Mouse (Mus musculus) liver, postnatal 0 days (tissue): ENCODE measurements around the gene Mup7. TPM values are rescaled to one million over a fixed set of nuclear protein-coding genes. Genes with fewer than 3 reads are reported as not detected.
"Not testable (repeated sequence)": the region's sequence is repeated elsewhere in the genome, so short reads cannot be mapped to it uniquely, and the experiment has no call there.

ENCODE experiments used
- ATAC-seq: fragments of 200-750 bp; cut with Nextera tagmentation; 2 replicates; pipeline ENCODE4 v1.8.0; 2017; ENCODE audit warnings: mild to moderate bottlenecking, moderate library complexity
- DNase-seq: peaks from one replicate; pipeline ENCODE4 v3.0.0-alpha.2; 2016
- H3K27ac ChIP-seq: fragments of 300-500 bp; sonication (generic); 2 replicates; pipeline ENCODE4 v1.5.1; 2014; ENCODE audit warnings: antibody characterized with exemption, moderate library complexity, mild to moderate bottlenecking, low read depth
- H3K27me3 ChIP-seq: fragments of 300-500 bp; sonication (generic); 2 replicates; pipeline ENCODE4 v1.6.1; 2014; ENCODE audit warnings: low read length, control low read depth, mixed read lengths; ENCODE audit not compliant: insufficient read depth
- H3K36me3 ChIP-seq: fragments of 300-500 bp; sonication (generic); replicated peaks from 2 replicates; pipeline ENCODE4 v1.6.1; 2014; ENCODE audit warnings: mild to moderate bottlenecking, control low read depth, low read length, moderate library complexity, mixed read lengths; ENCODE audit not compliant: insufficient read depth
- H3K4me1 ChIP-seq: fragments of 300-500 bp; sonication (generic); 2 replicates; pipeline ENCODE4 v1.6.1; 2014; ENCODE audit warnings: antibody characterized with exemption, mild to moderate bottlenecking, control low read depth; ENCODE audit not compliant: insufficient read depth
- H3K4me2 ChIP-seq: fragments of 300-500 bp; sonication (generic); 2 replicates; pipeline ENCODE4 v1.6.1; 2014; ENCODE audit warnings: low read depth, mild to moderate bottlenecking, low read length, moderate library complexity, mixed read lengths
- H3K4me3 ChIP-seq: fragments of 300-500 bp; sonication (generic); 2 replicates; pipeline ENCODE4 v1.5.1; 2014; ENCODE audit warnings: low read depth, low read length
- H3K9ac ChIP-seq: fragments of 300-500 bp; sonication (generic); replicated peaks from 2 replicates; pipeline ENCODE4 v1.6.1; 2014; ENCODE audit warnings: mild to moderate bottlenecking, moderate library complexity
- H3K9me3 ChIP-seq: fragments of 300-500 bp; sonication (generic); 2 replicates; pipeline ENCODE4 v1.6.1; 2016; ENCODE audit warnings: mild to moderate bottlenecking, control low read depth, low read length, mixed read lengths
- WGBS: fragments of 180-500 bp; shearing (Covaris S2); extraction: QIAGEN DNeasy Blood & Tissue Kit; methylation state at CpG from one replicate; pipeline ENCODE4 v1.1.7; 2014; ENCODE audit not compliant: insufficient replicate concordance; 5-methylcytosine and 5-hydroxymethylcytosine counted together
- polyA plus RNA-seq: library from polyadenylated mRNA; unstranded; fragments of >200 nt; fragmentation: Nextera tagmentation; extraction: Ambion mirVana; gene quantifications from 2 replicates; pipeline ENCODE4 v1.2.1, GENCODE M21; 2015

Gene Mup7
- not detected in 2 replicates for polyA plus RNA-seq

DNA sequence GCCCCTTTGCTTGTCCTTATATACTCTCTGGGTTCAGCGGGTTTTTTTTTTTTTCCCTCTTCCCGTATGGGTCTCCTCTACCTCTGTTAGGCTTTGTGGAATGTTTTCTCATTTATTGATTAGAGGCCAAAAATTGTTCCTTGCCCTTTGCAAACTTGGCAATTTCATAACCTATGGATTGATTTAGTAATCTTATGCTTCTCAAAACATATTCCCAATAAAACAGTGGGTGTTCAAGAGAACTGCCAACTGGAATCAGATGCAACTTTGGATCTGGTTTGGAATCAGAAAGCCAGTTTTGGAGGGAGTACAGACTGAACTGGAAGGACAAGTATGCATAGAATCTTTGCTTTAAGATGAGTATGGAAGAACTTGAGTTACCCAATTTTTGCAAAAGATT, at the start of gene Mup7:
Mup7 (minus strand) TSS at position 101 of the 400 bp plus-strand sequence.
- not testable (repeated sequence) for DNase-seq, H3K27me3 ChIP-seq, H3K4me2 ChIP-seq, H3K36me3 ChIP-seq, H3K27ac ChIP-seq, H3K4me1 ChIP-seq, H3K9ac ChIP-seq, H3K9me3 ChIP-seq, ATAC-seq, H3K4me3 ChIP-seq
- WGBS, result 67% methylated on average over 2 of the region's 2 CpGs

DNA sequence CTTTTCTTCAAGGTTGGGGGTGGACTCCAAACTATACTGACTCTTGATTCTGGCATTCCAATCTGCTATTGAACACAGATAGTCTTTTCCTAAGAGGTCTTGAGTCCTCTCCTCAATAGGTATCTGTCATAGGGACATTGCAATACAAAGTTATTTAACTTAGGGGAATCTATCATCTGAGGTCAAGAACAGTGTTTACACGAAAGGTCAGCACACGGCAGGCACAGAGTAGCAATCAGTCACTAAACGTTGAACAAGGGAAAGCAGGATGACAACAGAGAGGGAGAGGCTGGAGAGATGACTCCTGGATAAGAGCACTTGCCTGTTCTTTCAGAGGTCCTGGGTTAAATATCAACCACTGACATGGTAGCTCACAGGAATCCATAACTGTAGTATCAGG, 9.6 kb upstream of the Mup7 start:
- H3K9ac ChIP-seq, H3K36me3 ChIP-seq, H3K27me3 ChIP-seq, H3K27ac ChIP-seq, H3K4me2 ChIP-seq, H3K4me3 ChIP-seq, ATAC-seq, H3K4me1 ChIP-seq, H3K9me3 ChIP-seq, DNase-seq: not testable (repeated sequence)
- 45% methylated on average over 3 of the region's 3 CpGs for WGBS

DNA sequence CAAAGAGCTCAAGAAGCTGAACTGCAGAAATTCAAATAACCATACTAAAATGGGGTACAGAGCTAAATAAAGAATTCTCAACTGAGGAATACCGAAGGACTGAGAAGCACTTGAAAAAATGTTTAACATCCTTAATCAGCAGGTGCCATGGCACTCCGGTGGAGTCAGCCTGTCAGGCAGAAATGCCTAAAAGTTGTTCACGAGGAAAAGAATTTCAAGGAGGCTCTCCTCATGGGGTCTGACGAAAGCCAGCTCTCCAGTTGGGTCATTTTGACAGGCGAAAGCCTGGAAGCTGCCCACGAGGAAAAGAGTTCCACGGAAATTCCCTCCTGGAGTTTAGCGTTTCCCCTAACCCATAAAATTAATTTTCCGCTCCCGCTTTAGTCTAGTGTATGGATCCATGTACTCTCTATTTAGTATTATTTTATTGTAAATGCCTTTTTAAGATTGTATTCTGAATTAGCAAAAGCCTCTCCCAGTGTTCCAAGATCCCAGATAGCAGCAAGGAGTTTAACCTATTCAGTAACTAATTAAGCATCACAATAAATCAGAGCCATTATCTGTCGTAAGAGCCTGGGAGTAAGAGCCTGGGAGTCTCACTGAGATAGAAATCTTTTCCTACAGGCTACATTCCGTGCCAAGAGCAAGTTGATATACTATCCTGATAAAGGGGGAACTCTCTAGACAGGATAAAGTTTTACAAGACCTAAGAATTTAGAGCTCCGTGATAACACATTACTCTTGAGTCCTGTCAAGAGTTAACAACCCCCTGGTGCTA, 40.8 kb downstream of the Mup7 start:
- not testable (repeated sequence) for ATAC-seq, DNase-seq
- 76% methylated on average over 12 of the region's 13 CpGs for WGBS

DNA sequence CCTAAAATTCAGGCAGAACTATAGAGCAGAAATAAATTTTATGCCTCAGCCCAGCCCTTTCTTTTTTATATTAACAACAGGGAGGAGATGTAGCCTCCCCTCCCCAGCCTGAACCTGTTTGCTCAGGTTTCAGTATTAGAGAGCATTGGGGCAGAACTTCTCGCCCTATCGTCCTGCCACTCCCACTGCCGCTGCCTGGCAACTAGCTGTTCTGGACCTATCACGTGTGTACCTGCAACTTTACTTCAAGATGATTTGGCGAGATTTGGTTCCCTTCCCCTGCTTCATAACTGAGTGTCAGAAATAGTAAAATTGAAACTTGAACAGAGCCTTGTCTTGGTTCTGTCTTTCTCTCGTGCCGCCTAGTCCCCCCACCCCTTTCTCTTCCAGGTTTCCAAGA, 50.1 kb downstream of the Mup7 start:
- not testable (repeated sequence) for H3K4me1 ChIP-seq, H3K9ac ChIP-seq, H3K4me2 ChIP-seq, H3K27ac ChIP-seq, H3K27me3 ChIP-seq, H3K4me3 ChIP-seq, H3K9me3 ChIP-seq, H3K36me3 ChIP-seq, ATAC-seq, DNase-seq
- 82% methylated on average over 7 of the region's 7 CpGs for WGBS

More for the DNA sequence above, 40.8 kb downstream of the Mup7 start:
- not testable (repeated sequence) for H3K36me3 ChIP-seq, H3K4me3 ChIP-seq, H3K9ac ChIP-seq, H3K27me3 ChIP-seq, H3K27ac ChIP-seq, H3K9me3 ChIP-seq, H3K4me2 ChIP-seq, H3K4me1 ChIP-seq

Other genes with a start within 250 kb of the Mup7 start
- not detected in 2 replicates for gene Slc46a2, start 155.4 kb downstream of the Mup7 start, polyA plus RNA-seq
- gene Mup4, start 109.8 kb downstream of the Mup7 start, polyA plus RNA-seq, result not detected in 2 replicates
- not detected in 2 replicates for gene Mup6, start 106.2 kb downstream of the Mup7 start, polyA plus RNA-seq
- not detected in 2 replicates for gene Mup2, start 83.8 kb upstream of the Mup7 start, polyA plus RNA-seq
- gene Mup8, start 152.1 kb upstream of the Mup7 start, polyA plus RNA-seq, result not detected in 2 replicates